Mouse (Mus musculus) hindbrain, embryonic 16.5 days (tissue): ENCODE results near the gene St3gal4. TPM values are rescaled to one million over a fixed set of nuclear protein-coding genes. Genes with fewer than 3 reads are reported as not detected.

Experiments
- ATAC-seq: fragments of 200-750 bp; cut with Nextera tagmentation; 2 replicates; pipeline ENCODE4 v1.8.0; 2017; ENCODE audit warnings: moderate TSS enrichment, moderate library complexity
- H3K27ac ChIP-seq: fragments of 300-500 bp; sonication (generic); 2 replicates; pipeline ENCODE4 v1.5.1; 2014; ENCODE audit warnings: low read depth, mild to moderate bottlenecking, control low read depth, low read length, moderate library complexity
- H3K27me3 ChIP-seq: fragments of 300-500 bp; sonication (generic); replicated peaks from 2 replicates; pipeline ENCODE4 v1.6.1; 2014; ENCODE audit warnings: low read length; ENCODE audit not compliant: control insufficient read depth, insufficient read depth
- H3K36me3 ChIP-seq: fragments of 300-500 bp; sonication (generic); 2 replicates; pipeline ENCODE4 v1.6.1; 2014; ENCODE audit warnings: mild to moderate bottlenecking, low read length, moderate library complexity, mixed read lengths; ENCODE audit not compliant: control insufficient read depth, insufficient read depth
- H3K4me1 ChIP-seq: fragments of 300-500 bp; sonication (generic); 2 replicates; pipeline ENCODE4 v1.6.1; 2014; ENCODE audit warnings: low read depth, low read length; ENCODE audit not compliant: control insufficient read depth, insufficient read depth
- H3K4me2 ChIP-seq: fragments of 300-500 bp; sonication (generic); 2 replicates; pipeline ENCODE4 v1.6.1; 2014; ENCODE audit warnings: mild to moderate bottlenecking, low read length, control low read depth, moderate library complexity
- H3K4me3 ChIP-seq: fragments of 300-500 bp; sonication (generic); 2 replicates; pipeline ENCODE4 v1.5.1; 2014; ENCODE audit warnings: mild to moderate bottlenecking, low read length, control low read depth, moderate library complexity
- H3K9ac ChIP-seq: fragments of 300-500 bp; sonication (generic); 2 replicates; pipeline ENCODE4 v1.6.1; 2014; ENCODE audit warnings: low read depth, mild to moderate bottlenecking, control low read depth, low read length, moderate library complexity
- H3K9me3 ChIP-seq: fragments of 300-500 bp; sonication (generic); 2 replicates; pipeline ENCODE4 v1.6.1; 2014; ENCODE audit warnings: mild to moderate bottlenecking, low read length, moderate library complexity; ENCODE audit not compliant: control insufficient read depth
- WGBS: fragments of 180-500 bp; shearing (Covaris S2); extraction: QIAGEN DNeasy Blood & Tissue Kit; methylation state at CpG from one replicate; pipeline ENCODE4 v1.1.7; 2014; 5-methylcytosine and 5-hydroxymethylcytosine counted together
- polyA plus RNA-seq: library from polyadenylated mRNA; unstranded; fragments of >200 nt; fragmentation: Nextera tagmentation; extraction: Ambion mirVana; gene quantifications from 2 replicates; pipeline ENCODE4 v1.2.1, GENCODE M21; 2015

Gene St3gal4
- polyA plus RNA-seq, 1 experiment from 2014 or later, result 16.1 TPM

GRCm38 (mm10) chr9:35104711-35105110 is 14.4 kb downstream of the St3gal4 start:
- 81% methylated on average over 4 of the region's 4 CpGs for WGBS
- H3K27ac ChIP-seq, result no peak overlapping the region
- H3K9ac ChIP-seq, result no peak overlapping the region
- H3K27me3 ChIP-seq, result no peaks in the 10 kb centered on the region
- H3K9me3 ChIP-seq, result no peaks in the 10 kb centered on the region
- H3K4me2 ChIP-seq, result no peak overlapping the region
- no peaks in the 10 kb centered on the region; the same call in 1 of the 2 replicates for H3K4me1 ChIP-seq
- ATAC-seq, result no peak
- H3K36me3 ChIP-seq, result no peaks in the 10 kb centered on the region
- no peak overlapping the region for H3K4me3 ChIP-seq

GRCm38 (mm10) chr9:35098762-35099161 is 20.3 kb downstream of the St3gal4 start:
- no peaks in the 10 kb centered on the region for H3K27me3 ChIP-seq
- ATAC-seq, result no peak
- WGBS, result 79% methylated on average over 4 of the region's 4 CpGs

GRCm38 (mm10) chr9:35097901-35098300 is 21.2 kb downstream of the St3gal4 start:
- Histone ChIP-seq H3K27me3 (no peaks in the 10 kb centered on the region), H3K27ac (no peak overlapping the region), H3K9ac (no peak overlapping the region), H3K36me3 (no peaks in the 10 kb centered on the region), H3K4me1 (no peaks in the 10 kb centered on the region), H3K9me3 (no peaks in the 10 kb centered on the region), H3K4me2 (no peak overlapping the region), H3K4me3 (no peak overlapping the region)
- WGBS, result 90% methylated on average over 4 of the region's 4 CpGs
- no peak for ATAC-seq

More at GRCm38 (mm10) chr9:35098762-35099161, 20.3 kb downstream of the St3gal4 start:
- no peak overlapping the region for H3K4me3 ChIP-seq
- H3K4me1 ChIP-seq, result no peaks in the 10 kb centered on the region
- H3K9ac ChIP-seq, result no peak overlapping the region
- no peaks in the 10 kb centered on the region for H3K9me3 ChIP-seq
- H3K36me3 ChIP-seq, result no peaks in the 10 kb centered on the region
- H3K27ac ChIP-seq, result no peak overlapping the region
- H3K4me2 ChIP-seq, result no peak overlapping the region

- Histone ChIP-seq H3K9me3 (no peaks in the 10 kb centered on the region), H3K4me3 (no peak overlapping the region), H3K4me2 (no peak overlapping the region), H3K9ac (no peak overlapping the region), H3K36me3 (no peaks in the 10 kb centered on the region), H3K27ac (no peak overlapping the region), H3K27me3 (no peaks in the 10 kb centered on the region), H3K4me1 (no peaks in the 10 kb centered on the region)
- WGBS, result 94% methylated on average over 1 of the region's 1 CpGs
- no peak for ATAC-seq
Measured at GRCm38 (mm10) chr9:35095726-35096125, 23.3 kb downstream of the St3gal4 start.

GRCm38 (mm10) chr9:35093350-35093749 is 25.7 kb downstream of the St3gal4 start:
- Histone ChIP-seq H3K27me3 (no peaks in the 10 kb centered on the region), H3K4me2 (no peak overlapping the region), H3K9me3 (no peaks in the 10 kb centered on the region), H3K36me3 (no peaks in the 10 kb centered on the region), H3K4me3 (no peak overlapping the region), H3K27ac (no peak overlapping the region), H3K9ac (no peak overlapping the region), H3K4me1 (no peaks in the 10 kb centered on the region)
- 100% methylated on average over 3 of the region's 3 CpGs for WGBS
- ATAC-seq, result no peak

GRCm38 (mm10) chr9:35092904-35093303 is 26.2 kb downstream of the St3gal4 start:
- Histone ChIP-seq H3K27me3 (no peaks in the 10 kb centered on the region), H3K4me2 (no peak overlapping the region), H3K4me1 (no peaks in the 10 kb centered on the region), H3K4me3 (no peak overlapping the region), H3K27ac (no peak overlapping the region), H3K9ac (no peak overlapping the region), H3K9me3 (no peaks in the 10 kb centered on the region), H3K36me3 (no peaks in the 10 kb centered on the region)
- no peak for ATAC-seq
- 91% methylated on average over 2 of the region's 2 CpGs for WGBS

- no peak overlapping the region for H3K4me3 ChIP-seq
- H3K4me2 ChIP-seq, result no peak overlapping the region
- no peak overlapping the region for H3K9ac ChIP-seq
- no peak overlapping the region for H3K27ac ChIP-seq
- WGBS, result 76% methylated on average over 2 of the region's 2 CpGs
- no peaks in the 10 kb centered on the region for H3K9me3 ChIP-seq
- no peaks in the 10 kb centered on the region for H3K36me3 ChIP-seq
- no peaks in the 10 kb centered on the region for H3K27me3 ChIP-seq
- H3K4me1 ChIP-seq, result no peaks in the 10 kb centered on the region
- ATAC-seq, result no peak
Measured at GRCm38 (mm10) chr9:35061446-35061845, 57.6 kb downstream of the St3gal4 start.

GRCm38 (mm10) chr9:35059881-35060280 is 59.2 kb downstream of the St3gal4 start:
- Histone ChIP-seq H3K9ac (no peak overlapping the region), H3K4me2 (no peak overlapping the region), H3K4me1 (no peaks in the 10 kb centered on the region), H3K9me3 (no peaks in the 10 kb centered on the region), H3K4me3 (no peak overlapping the region), H3K27me3 (no peaks in the 10 kb centered on the region), H3K36me3 (no peaks in the 10 kb centered on the region), H3K27ac (no peak overlapping the region)
- ATAC-seq, result no peak
- WGBS, result 91% methylated on average over 5 of the region's 5 CpGs

- Histone ChIP-seq H3K36me3 (no peaks in the 10 kb centered on the region), H3K9ac (no peak overlapping the region), H3K27me3 (no peaks in the 10 kb centered on the region), H3K4me2 (no peak overlapping the region), H3K27ac (no peak overlapping the region), H3K9me3 (no peaks in the 10 kb centered on the region), H3K4me3 (no peak overlapping the region), H3K4me1 (no peaks in the 10 kb centered on the region)
- ATAC-seq, result no peak
- 91% methylated on average over 2 of the region's 2 CpGs for WGBS
Measured at GRCm38 (mm10) chr9:35058596-35059354, 60.3 kb downstream of the St3gal4 start.
